Mouse (Mus musculus): ENCODE measurements around the gene Cyp4f17.
"Not testable (repeated sequence)": the region's sequence is repeated elsewhere in the genome, so short reads cannot be mapped to it uniquely, and the experiment has no call there.

The Cyp4f17 gene

DNA sequence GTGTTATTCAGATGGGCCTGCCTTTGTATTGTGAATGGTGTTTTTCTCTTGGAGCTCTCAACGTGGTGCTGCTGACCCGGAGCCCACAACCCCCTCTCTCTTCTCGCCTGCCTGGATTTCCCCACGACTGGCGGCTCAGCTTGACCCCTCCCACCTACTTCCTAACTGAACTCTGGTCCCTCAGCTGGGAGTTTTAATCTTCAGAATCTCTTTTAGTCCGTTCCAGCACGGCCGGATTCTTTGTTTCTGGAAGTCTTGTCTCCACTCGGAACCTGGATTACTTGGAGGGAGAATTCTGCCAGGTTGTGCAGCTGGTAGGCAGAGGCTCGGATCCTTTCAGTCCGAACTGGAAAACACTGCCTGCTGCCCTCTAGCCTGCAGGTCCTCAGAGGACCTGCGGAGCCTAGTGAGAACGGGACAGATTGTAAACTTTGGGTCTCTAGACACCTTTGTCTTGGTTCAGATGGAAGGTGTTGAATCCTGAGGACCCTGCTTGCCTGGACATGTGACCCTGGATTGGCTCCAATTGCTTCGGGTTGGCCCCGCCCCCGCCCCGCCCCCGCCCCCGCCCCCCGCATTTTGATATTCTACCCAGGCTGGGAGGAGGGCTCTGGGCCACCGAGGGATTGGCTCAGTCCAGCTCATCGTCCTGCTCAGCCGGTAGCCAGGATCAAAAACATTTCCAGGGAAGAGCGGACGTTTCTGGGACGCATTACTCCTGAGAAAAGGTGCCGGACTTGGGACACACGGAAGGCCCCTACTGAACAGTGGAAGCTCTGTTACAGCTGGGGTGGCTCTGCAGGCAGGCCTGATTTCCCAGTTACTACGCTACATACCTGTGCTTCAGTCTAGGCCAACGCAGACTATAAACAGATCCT lies at the start of gene Cyp4f17:
TSS of gene Cyp4f17 (plus strand) at position 200 of the 878 bp plus-strand sequence.
- DNase-seq (ENCODE audit: low read depth, low spot score) = no peak

DNA sequence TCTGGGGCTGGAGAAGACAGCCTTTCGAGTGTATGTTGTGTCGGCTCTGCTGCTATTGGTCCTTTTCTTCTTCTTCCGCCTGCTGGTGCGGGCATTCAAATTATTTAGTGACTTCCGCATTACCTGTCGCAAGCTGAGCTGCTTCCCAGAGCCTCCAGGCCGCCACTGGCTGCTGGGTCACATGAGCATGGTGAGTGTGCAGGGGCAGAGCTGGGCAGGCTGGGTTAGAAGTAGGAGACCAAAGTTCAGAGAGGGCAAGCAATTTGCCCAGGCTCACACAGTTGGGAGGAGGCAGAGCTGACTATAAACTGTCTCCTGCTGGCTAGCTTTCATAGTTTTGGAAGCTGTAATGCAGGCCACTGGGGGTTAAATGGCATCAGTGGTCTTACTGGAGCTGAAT lies 37.4 kb upstream of the Cyp4f17 start:
- no peak for DNase-seq (ENCODE audit: low read depth, low spot score)

DNA sequence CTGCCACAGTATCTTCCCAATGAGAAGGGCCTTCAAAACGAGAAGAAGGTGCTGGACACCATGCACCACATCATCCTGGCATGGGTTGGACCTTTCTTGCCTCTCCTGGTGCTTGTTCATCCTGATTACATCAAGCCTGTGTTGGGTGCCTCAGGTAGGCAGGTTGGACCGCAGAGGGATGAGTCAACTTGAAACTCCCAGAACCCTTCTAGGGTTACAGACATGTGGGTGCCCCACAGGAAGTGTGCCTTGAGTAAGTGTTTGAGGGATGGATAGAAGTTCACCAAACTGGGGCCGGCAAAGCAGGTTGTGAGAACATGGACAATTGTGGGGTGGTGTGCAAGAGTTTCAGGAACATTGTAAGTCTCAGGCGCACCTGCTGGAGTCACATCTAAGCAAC lies 35.1 kb upstream of the Cyp4f17 start:
- no peak for DNase-seq (ENCODE audit: low read depth, low spot score)

DNA sequence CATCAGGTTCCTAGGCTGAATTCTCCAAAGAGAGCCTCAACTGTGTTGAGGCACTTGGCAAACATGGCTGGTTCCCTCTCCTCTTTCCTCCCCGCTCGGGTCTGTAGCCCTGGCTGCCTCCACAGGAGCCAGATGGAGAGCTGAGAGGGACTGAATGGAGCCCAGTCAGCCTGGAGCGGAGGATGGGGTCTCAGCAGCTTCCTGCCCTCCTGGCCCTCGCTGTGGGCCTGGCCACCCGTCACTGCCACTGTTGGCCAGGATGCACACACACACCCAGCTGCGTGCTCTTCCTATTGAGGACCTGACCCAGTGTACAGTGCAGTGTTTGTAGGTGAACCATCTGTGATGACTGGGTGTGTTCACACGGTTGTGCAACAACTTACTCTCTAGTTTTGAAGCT lies 33.7 kb upstream of the Cyp4f17 start:
- DNase-seq (ENCODE audit: low read depth, low spot score) = no peak

GRCm38 (mm10) chr17:32474954-32475560 lies 30.8 kb upstream of the Cyp4f17 start:
- no peak for DNase-seq (ENCODE audit: low read depth, low spot score)

DNA sequence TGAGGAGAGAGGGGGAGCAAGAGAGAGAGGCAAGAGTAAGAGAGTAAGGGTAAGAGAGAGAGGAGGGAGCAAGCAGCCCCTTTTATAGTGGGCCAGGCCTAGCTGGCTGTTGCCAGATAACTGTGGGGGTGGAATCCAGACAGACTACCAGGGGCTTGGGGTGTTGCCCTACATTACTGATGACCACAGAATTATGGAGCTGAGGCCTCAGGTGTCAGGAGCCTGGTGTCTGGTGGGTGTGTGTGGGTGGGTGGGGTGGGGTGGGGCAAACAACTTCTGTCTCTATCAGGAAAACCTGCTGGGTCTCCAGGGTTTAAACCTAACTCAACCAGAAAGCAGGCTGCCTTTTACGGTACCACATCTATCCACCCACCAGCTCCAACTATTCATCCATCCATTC lies 28.6 kb upstream of the Cyp4f17 start:
- DNase-seq (ENCODE audit: low read depth, low spot score) = no peak

DNA sequence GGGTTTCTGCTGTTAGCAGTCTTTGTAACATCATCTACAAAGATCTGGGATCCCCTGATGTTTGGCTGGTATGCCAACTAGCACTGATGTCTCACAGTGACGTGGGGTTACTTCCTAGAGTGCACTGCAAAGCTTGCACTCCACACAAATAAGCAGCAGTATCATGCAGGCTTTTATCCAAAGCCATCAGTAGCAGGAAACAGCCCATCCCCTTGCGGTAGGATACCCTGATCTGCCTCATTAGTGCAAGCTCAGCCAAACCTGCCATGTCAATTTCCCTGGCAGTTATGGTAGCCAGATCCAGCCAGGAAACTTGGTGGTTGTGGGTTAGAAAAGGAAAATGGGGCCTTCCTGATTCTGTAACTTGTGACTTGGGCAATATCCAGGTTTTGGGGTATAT lies 27.1 kb upstream of the Cyp4f17 start:
- no peak for DNase-seq (ENCODE audit: low read depth, low spot score)

GRCm38 (mm10) chr17:32479554-32480506 lies 26.0 kb upstream of the Cyp4f17 start:
- DNase-seq (ENCODE audit: low read depth, low spot score) = no peak

- no peak for DNase-seq (ENCODE audit: low read depth, low spot score)
Measured at GRCm38 (mm10) chr17:32481766-32482165, 24.1 kb upstream of the Cyp4f17 start.

GRCm38 (mm10) chr17:32483200-32483599 lies 22.6 kb upstream of the Cyp4f17 start:
- peak; percentile 66 for DNase-seq (ENCODE audit: low read depth, low spot score)

- DNase-seq (ENCODE audit: low read depth, low spot score) = no peak
Measured at GRCm38 (mm10) chr17:32492349-32492980, 13.4 kb upstream of the Cyp4f17 start.

GRCm38 (mm10) chr17:32494601-32495000 lies 11.2 kb upstream of the Cyp4f17 start:
- DNase-seq (ENCODE audit: low read depth, low spot score) = no peak

DNA sequence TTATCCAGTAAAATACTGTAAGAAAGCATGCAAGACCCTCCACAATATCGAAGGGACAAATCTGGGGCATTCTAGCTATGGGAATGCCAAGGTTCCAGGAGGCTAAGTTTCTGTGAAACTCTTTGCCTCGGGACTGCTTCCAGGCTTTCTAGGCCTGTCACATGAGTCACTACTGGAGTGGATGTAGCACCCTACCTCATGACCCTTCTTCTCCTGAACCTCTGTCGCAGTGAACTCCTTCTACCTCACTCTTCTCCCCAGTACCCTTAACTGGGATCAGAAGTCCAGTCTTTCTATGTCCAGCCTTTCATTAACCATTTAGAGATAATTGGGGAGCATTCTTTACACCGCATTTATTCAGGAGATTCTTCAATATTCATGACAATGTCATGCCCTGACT lies 5.3 kb upstream of the Cyp4f17 start:
- not testable (repeated sequence) for DNase-seq (ENCODE audit: low read depth, low spot score)

DNA sequence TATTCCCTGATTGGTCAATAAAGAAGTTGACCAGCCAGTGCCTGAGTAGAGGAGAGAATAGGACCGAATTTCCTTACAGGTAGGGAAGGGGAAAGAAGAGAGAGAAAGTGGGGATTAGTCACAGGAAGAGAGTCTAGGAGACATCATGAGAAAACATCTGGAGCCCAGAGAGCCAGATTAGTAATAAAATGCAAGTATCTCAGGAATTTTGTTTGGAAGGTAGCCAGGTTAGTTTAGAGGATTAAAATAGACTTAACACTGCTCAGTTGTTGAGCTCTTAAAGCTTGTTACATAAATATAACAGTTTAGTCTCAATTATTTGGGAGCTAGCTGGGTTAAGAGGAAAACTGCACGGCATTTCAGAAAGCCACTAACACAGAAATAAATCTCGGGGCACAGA lies 4.8 kb upstream of the Cyp4f17 start:
- DNase-seq (ENCODE audit: low read depth, low spot score) = no peak

- DNase-seq (ENCODE audit: low read depth, low spot score) = no peak
Measured at GRCm38 (mm10) chr17:32503111-32503510, 2.7 kb upstream of the Cyp4f17 start.

- DNase-seq (ENCODE audit: low read depth, low spot score) = no peak
Measured at GRCm38 (mm10) chr17:32506729-32507245, 937 bp downstream of the Cyp4f17 start.

- DNase-seq (ENCODE audit: low read depth, low spot score) = no peak
Measured at GRCm38 (mm10) chr17:32516126-32516525, 10.3 kb downstream of the Cyp4f17 start.

GRCm38 (mm10) chr17:32521981-32522380 lies 16.1 kb downstream of the Cyp4f17 start:
- no peak for DNase-seq (ENCODE audit: low read depth, low spot score)

- no peak for DNase-seq (ENCODE audit: low read depth, low spot score)
Measured at GRCm38 (mm10) chr17:32522386-32522785, 16.5 kb downstream of the Cyp4f17 start.

GRCm38 (mm10) chr17:32522816-32523215 lies 17.0 kb downstream of the Cyp4f17 start:
- DNase-seq (ENCODE audit: low read depth, low spot score) = no peak

DNA sequence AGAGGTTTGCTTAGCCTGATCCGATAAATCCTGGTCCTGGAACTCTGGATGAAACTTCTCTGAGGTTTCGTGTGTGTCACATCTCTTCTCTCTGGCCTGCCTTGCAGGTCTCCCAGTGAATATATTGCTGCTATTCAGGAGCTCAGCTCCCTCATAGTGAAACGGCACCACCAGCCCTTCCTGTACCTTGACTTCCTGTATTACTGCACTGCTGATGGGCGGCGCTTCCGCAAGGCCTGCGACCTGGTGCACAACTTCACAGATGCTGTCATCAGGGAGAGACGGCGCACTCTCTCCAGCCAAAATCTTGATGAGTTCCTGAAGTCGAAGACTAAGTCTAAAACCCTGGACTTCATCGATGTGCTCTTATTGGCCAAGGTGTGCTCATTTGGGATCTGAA lies 18.0 kb downstream of the Cyp4f17 start:
- DNase-seq (ENCODE audit: low read depth, low spot score) = no peak

All from WW6 (cell line).